Mouse (Mus musculus): ENCODE measurements around the gene Olfr802. TPM values are rescaled to one million over a fixed set of nuclear protein-coding genes. Genes with fewer than 3 reads are reported as not detected.

The Olfr802 gene
- polyA plus RNA-seq (2017; shearing (Covaris generic)) = not detected

GRCm38 (mm10) chr10:129688069-129688468 is at the start of gene Olfr802:
Gene Olfr802, minus strand, starts transcription at chr10:129688169.

GRCm38 (mm10) chr10:129729275-129729674 is 41.3 kb upstream of the Olfr802 start, which contains the start of gene Olfr805:
Gene Olfr805, minus strand, starts transcription at chr10:129729375.

GRCm38 (mm10) chr10:129702910-129703309 is 14.9 kb upstream of the Olfr802 start, which contains the start of gene Olfr804:
Gene Olfr804, plus strand, starts transcription at chr10:129703210.

GRCm38 (mm10) chr10:129694186-129694585 is 6.2 kb upstream of the Olfr802 start, which contains the start of gene Olfr803:
Gene Olfr803, minus strand, starts transcription at chr10:129694286.

GRCm38 (mm10) chr10:129673765-129674164 is 14.2 kb downstream of the Olfr802 start, which contains the start of gene Olfr801:
Gene Olfr801, minus strand, starts transcription at chr10:129673865.

GRCm38 (mm10) chr10:129657394-129657793 is 30.6 kb downstream of the Olfr802 start, which contains the start of gene Olfr800:
Gene Olfr800, plus strand, starts transcription at chr10:129657694.

GRCm38 (mm10) chr10:129637184-129637583 is 50.8 kb downstream of the Olfr802 start, which contains the start of gene Olfr799:
Gene Olfr799, plus strand, starts transcription at chr10:129637484.

GRCm38 (mm10) chr10:129627834-129628233 is 60.1 kb downstream of the Olfr802 start, which contains the start of gene Olfr798:
Gene Olfr798, minus strand, starts transcription at chr10:129627934.

Other genes with a start within 250 kb of the Olfr802 start
- 0.05 TPM for gene Olfr787, start 226.3 kb downstream of the Olfr802 start, polyA plus RNA-seq (2017; shearing (Covaris generic))
- not detected for gene Olfr788, start 217.2 kb downstream of the Olfr802 start, polyA plus RNA-seq (2017; shearing (Covaris generic))
- not detected for gene Olfr789, start 203.4 kb downstream of the Olfr802 start, polyA plus RNA-seq (2017; shearing (Covaris generic))
- gene Olfr790, start 189.7 kb downstream of the Olfr802 start, polyA plus RNA-seq (2017; shearing (Covaris generic)) = not detected
- gene Olfr791, start 166.4 kb downstream of the Olfr802 start, polyA plus RNA-seq (2017; shearing (Covaris generic)) = not detected
- not detected for gene Olfr792, start 149.0 kb downstream of the Olfr802 start, polyA plus RNA-seq (2017; shearing (Covaris generic))
- not detected for gene Olfr794, start 120.5 kb downstream of the Olfr802 start, polyA plus RNA-seq (2017; shearing (Covaris generic))
- gene Olfr796, start 75.6 kb downstream of the Olfr802 start, polyA plus RNA-seq (2017; shearing (Covaris generic)) = not detected
- not detected for gene Olfr798, start 60.2 kb downstream of the Olfr802 start, polyA plus RNA-seq (2017; shearing (Covaris generic))
- not detected for gene Olfr799, start 50.7 kb downstream of the Olfr802 start, polyA plus RNA-seq (2017; shearing (Covaris generic))
- gene Olfr800, start 30.5 kb downstream of the Olfr802 start, polyA plus RNA-seq (2017; shearing (Covaris generic)) = not detected
- not detected for gene Olfr801, start 14.3 kb downstream of the Olfr802 start, polyA plus RNA-seq (2017; shearing (Covaris generic))
- not detected for gene Olfr803, start 6.1 kb upstream of the Olfr802 start, polyA plus RNA-seq (2017; shearing (Covaris generic))
- gene Olfr804, start 15.0 kb upstream of the Olfr802 start, polyA plus RNA-seq (2017; shearing (Covaris generic)) = not detected
- not detected for gene Olfr805, start 41.2 kb upstream of the Olfr802 start, polyA plus RNA-seq (2017; shearing (Covaris generic))
- gene Olfr806, start 53.8 kb upstream of the Olfr802 start, polyA plus RNA-seq (2017; shearing (Covaris generic)) = not detected
- gene Olfr807, start 69.6 kb upstream of the Olfr802 start, polyA plus RNA-seq (2017; shearing (Covaris generic)) = not detected
- not detected for gene Olfr808, start 77.3 kb upstream of the Olfr802 start, polyA plus RNA-seq (2017; shearing (Covaris generic))
- gene Olfr809, start 86.5 kb upstream of the Olfr802 start, polyA plus RNA-seq (2017; shearing (Covaris generic)) = not detected
- gene Olfr810, start 106.7 kb upstream of the Olfr802 start, polyA plus RNA-seq (2017; shearing (Covaris generic)) = not detected
- not detected for gene Olfr811, start 116.2 kb upstream of the Olfr802 start, polyA plus RNA-seq (2017; shearing (Covaris generic))
- gene Olfr812, start 157.9 kb upstream of the Olfr802 start, polyA plus RNA-seq (2017; shearing (Covaris generic)) = not detected
- not detected for gene Olfr813, start 167.2 kb upstream of the Olfr802 start, polyA plus RNA-seq (2017; shearing (Covaris generic))
- gene Olfr814, start 191.7 kb upstream of the Olfr802 start, polyA plus RNA-seq (2017; shearing (Covaris generic)) = 0.13 TPM
- gene Olfr815, start 217.7 kb upstream of the Olfr802 start, polyA plus RNA-seq (2017; shearing (Covaris generic)) = not detected
- gene Olfr816, start 227.4 kb upstream of the Olfr802 start, polyA plus RNA-seq (2017; shearing (Covaris generic)) = not detected